ENCODE assay signal across 12 mouse cellular contexts in the genomic region with DNA sequence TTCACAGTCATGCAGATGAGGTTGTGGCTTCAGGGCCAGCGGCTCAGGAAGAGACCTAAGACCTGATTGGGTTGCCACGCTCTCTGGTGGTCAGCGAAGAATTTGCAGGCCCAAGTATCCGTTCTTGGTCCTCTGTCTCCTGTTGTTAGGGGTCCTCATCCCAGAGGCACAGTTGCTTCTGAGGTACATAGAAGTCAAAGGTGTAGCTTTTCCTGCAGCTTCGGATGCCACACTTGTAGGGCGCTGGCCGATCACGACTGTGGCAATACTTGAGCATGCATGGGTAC. TPM values are rescaled to one million over a fixed set of nuclear protein-coding genes. Genes with fewer than 3 reads are reported as not detected.
DNase-seq lines count a peak whose midpoint lies in the region; ATAC-seq and TF ChIP-seq lines count a peak whose summit lies in the region.
"Had no signal": no experiment of that assay in that cellular context is flagged by ENCODE, and none has a peak within 500 bp of the region (broad histone marks: within the 10 kb centered on the region; RNA-seq: fewer than 3 reads in every experiment).

No protein-coding gene starts in this region.

- H3K4me3 ChIP-seq in hindbrain, embryonic 10.5 days: no peak overlapping the region
- H3K4me3 ChIP-seq in hindbrain, embryonic 12.5 days: no peak overlapping the region
- H3K4me3 ChIP-seq in limb, embryonic 13.5 days: no peak overlapping the region
- H3K4me3 ChIP-seq in layer of hippocampus, adult 2 months: no peak overlapping the region
- H3K4me3 ChIP-seq: heart, embryonic 15.5 days; myocyte had no signal

- ATAC-seq in hindbrain, embryonic 12.5 days (ENCODE audit: low FRiP score): no peak
- ATAC-seq in limb, embryonic 13.5 days (ENCODE audit: low FRiP score, low read depth): no peak

- no peak for TF ChIP-seq POLR2A in brain, embryonic 14.5 days (IDR thresholded peaks at IDR 0.05; ENCODE audit: borderline replicate concordance, extremely low read depth, insufficient read depth, insufficient read length, poor library complexity, severe bottlenecking)

- no peaks in the 10 kb centered on the region; the same call in 1 of the 2 replicates for H3K27me3 ChIP-seq in hindbrain, embryonic 10.5 days (ENCODE audit: insufficient read depth, poor library complexity, severe bottlenecking)
- no peaks in the 10 kb centered on the region for H3K27me3 ChIP-seq in hindbrain, embryonic 12.5 days
- H3K27me3 ChIP-seq in limb, embryonic 13.5 days: no peaks in the 10 kb centered on the region
- H3K27me3 ChIP-seq: heart, embryonic 15.5 days had no signal

- peak; percentile 30; the same call in 1 of the 2 replicates for TF ChIP-seq CTCF in brain, embryonic 14.5 days (IDR thresholded peaks at IDR 0.05; ENCODE audit: borderline replicate concordance, extremely low read depth, insufficient read depth, insufficient read length)
- no peak for TF ChIP-seq CTCF in layer of hippocampus, adult 2 months (conservative IDR thresholded peaks at IDR 0.05)

- WGBS in hindbrain, embryonic 10.5 days: 32% methylated on average over 8 of the region's 8 CpGs
- WGBS in hindbrain, embryonic 12.5 days: 40% methylated on average over 8 of the region's 8 CpGs
- WGBS in limb, embryonic 13.5 days: 41% methylated on average over 8 of the region's 8 CpGs

- DNase-seq in hindbrain, embryonic 10.5 days (ENCODE audit: low spot score): peak; percentile 57
- peak; percentile 8 for DNase-seq in A20 (ENCODE audit: low read depth, low spot score)
- peak; percentile 20 for DNase-seq in brain, embryonic 14.5 days (ENCODE audit: low read depth)
- no peak for DNase-seq in urinary bladder, postnatal 10 days (ENCODE audit: low spot score)
- DNase-seq in adrenal gland, postnatal 4 days (ENCODE audit: low spot score in 2 of 2): no peak
- DNase-seq in layer of hippocampus, adult 2 months (ENCODE audit: low spot score in 2 of 2): no peak

- peaks cover 6% of the 10 kb centered on the region; the same call in 1 of the 2 replicates for H3K36me3 ChIP-seq in hindbrain, embryonic 10.5 days
- no peaks in the 10 kb centered on the region for H3K36me3 ChIP-seq in hindbrain, embryonic 12.5 days
- H3K36me3 ChIP-seq in limb, embryonic 13.5 days: peaks cover 64% of the 10 kb centered on the region

- H3K9me3 ChIP-seq in hindbrain, embryonic 10.5 days: no peaks in the 10 kb centered on the region
- H3K9me3 ChIP-seq in hindbrain, embryonic 12.5 days (replicated peaks): no peaks in the 10 kb centered on the region
- H3K9me3 ChIP-seq in limb, embryonic 13.5 days: no peaks in the 10 kb centered on the region; the same call in 1 of the 2 replicates
- H3K9me3 ChIP-seq: G1E; heart, embryonic 15.5 days had no signal

- H3K9ac ChIP-seq in hindbrain, embryonic 12.5 days: no peak overlapping the region
- no peak overlapping the region for H3K9ac ChIP-seq in limb, embryonic 13.5 days
- H3K9ac ChIP-seq: heart, embryonic 15.5 days had no signal

- peaks cover 25% of the 10 kb centered on the region for H3K4me1 ChIP-seq in hindbrain, embryonic 10.5 days (replicated peaks)
- peaks cover 6% of the 10 kb centered on the region for H3K4me1 ChIP-seq in hindbrain, embryonic 12.5 days
- peaks cover 33% of the 10 kb centered on the region for H3K4me1 ChIP-seq in limb, embryonic 13.5 days

- no peak overlapping the region for H3K4me2 ChIP-seq in hindbrain, embryonic 12.5 days (replicated peaks)
- H3K4me2 ChIP-seq in limb, embryonic 13.5 days (replicated peaks): no peak overlapping the region
- H3K4me2 ChIP-seq: heart, embryonic 15.5 days had no signal

- no peak overlapping the region for H3K27ac ChIP-seq in hindbrain, embryonic 10.5 days
- no peak overlapping the region for H3K27ac ChIP-seq in hindbrain, embryonic 12.5 days
- H3K27ac ChIP-seq in limb, embryonic 13.5 days: peak overlapping the region; percentile 63; the same call in 1 of the 2 replicates
- H3K27ac ChIP-seq in layer of hippocampus, adult 2 months: no peak overlapping the region
- H3K27ac ChIP-seq: heart, embryonic 15.5 days had no signal

RNA-seq across cellular contexts. Expression of a gene that starts 12.2 kb away (rescaled TPM):
- 0.09 TPM in 1 of 2 replicates, not detected in the other for polyA plus RNA-seq in hindbrain, embryonic 10.5 days (2016; fragmentation: Nextera tagmentation; extraction: Ambion mirVana)
- polyA plus RNA-seq in hindbrain, embryonic 12.5 days (2016; fragmentation: Nextera tagmentation; extraction: Ambion mirVana): not detected in 2 replicates
- polyA plus RNA-seq in brain, embryonic 14.5 days (2012; rRNA removed): 0.25 and 0.50 TPM in 2 replicates
- polyA plus RNA-seq in limb, embryonic 13.5 days (2015; fragmentation: Nextera tagmentation; extraction: Ambion mirVana): 0.74 and 1.1 TPM in 2 replicates
- total RNA-seq in adrenal gland, postnatal 4 days (2021): under 1 TPM in 1 of 2 experiments, not detected in 1; 0.14 TPM
- under 1 TPM; 0.22 to 0.33 TPM for total RNA-seq in layer of hippocampus, adult 2 months (2021)
- total RNA-seq: adrenal gland, postnatal 10 days had no signal
- polyA plus RNA-seq: G1E, myocyte had no signal

RNA-seq across cellular contexts. Expression of a gene that starts 17.3 kb away (rescaled TPM):
- polyA plus RNA-seq in hindbrain, embryonic 10.5 days (2016; fragmentation: Nextera tagmentation; extraction: Ambion mirVana): 34.9 and 43.0 TPM in 2 replicates
- 44.6 and 46.7 TPM in 2 replicates for polyA plus RNA-seq in hindbrain, embryonic 12.5 days (2016; fragmentation: Nextera tagmentation; extraction: Ambion mirVana)
- polyA plus RNA-seq in brain, embryonic 14.5 days (2012; rRNA removed): 11.5 and 13.1 TPM in 2 replicates
- polyA plus RNA-seq in limb, embryonic 13.5 days (2015; fragmentation: Nextera tagmentation; extraction: Ambion mirVana): 103 and 106 TPM in 2 replicates
- 10 to 100 TPM; 31.6 to 32.2 TPM for total RNA-seq in adrenal gland, postnatal 4 days (2021)
- 10 to 100 TPM; 18.6 to 19.5 TPM for total RNA-seq in layer of hippocampus, adult 2 months (2021)

Comparison
In these comparisons a context has a peak if more than half of its experiments do, and no peak if none do; other contexts are left out.
1. DNase-seq: peak in hindbrain, embryonic 10.5 days (single experiment), A20 (single experiment) and brain, embryonic 14.5 days (single experiment); none in urinary bladder, postnatal 10 days (single experiment), adrenal gland, postnatal 4 days (0 of 2) and layer of hippocampus, adult 2 months (0 of 2).